Mouse (Mus musculus): ENCODE measurements around the gene Socs5. TPM values are rescaled to one million over a fixed set of nuclear protein-coding genes. Genes with fewer than 3 reads are reported as not detected.
A peak's percentile ranks its signal among the peaks of the same experiment; 100 is the strongest.

The Socs5 gene
- polyA plus RNA-seq, 1 experiment from 2014 or later: 12.0 TPM

GRCm38 (mm10) chr17:87112852-87113592 is 5.5 kb downstream of the Socs5 start:
- Histone ChIP-seq H3K9me3 (0 out of 2 replicates have a peak, but pooled peaks cover 3% of the 10 kb centered on the region), H3K27me3 (no peaks in the 10 kb centered on the region), H3K4me1 (peaks cover 28% of the 10 kb centered on the region), H3K4me3 (no peak overlapping the region), H3K27ac (replicated peaks) (no peak overlapping the region), H3K4me2 (replicated peaks) (no peak overlapping the region), H3K36me3 (no peaks in the 10 kb centered on the region), H3K9ac (replicated peaks) (no peak overlapping the region)
- 74% methylated on average over 5 of the region's 5 CpGs for WGBS
- no peak for ATAC-seq (replicated peaks)

GRCm38 (mm10) chr17:87115615-87116014 is 8.1 kb downstream of the Socs5 start:
- Histone ChIP-seq H3K4me3 (no peak overlapping the region), H3K36me3 (no peaks in the 10 kb centered on the region), H3K9me3 (0 out of 2 replicates have a peak, but pooled peaks cover 3% of the 10 kb centered on the region), H3K27me3 (no peaks in the 10 kb centered on the region), H3K4me1 (peaks cover 14% of the 10 kb centered on the region), H3K27ac (replicated peaks) (peak overlapping the region; percentile 1; the same call in 1 of the 2 replicates), H3K9ac (replicated peaks) (no peak overlapping the region), H3K4me2 (replicated peaks) (no peak overlapping the region)
- 27% methylated on average over 6 of the region's 6 CpGs for WGBS
- peak; percentile 66; the same call in 1 of the 2 replicates for ATAC-seq (replicated peaks)

GRCm38 (mm10) chr17:87118966-87119526 is 11.6 kb downstream of the Socs5 start:
- Histone ChIP-seq H3K9me3 (0 out of 2 replicates have a peak, but pooled peaks cover 3% of the 10 kb centered on the region), H3K4me3 (no peak overlapping the region), H3K9ac (replicated peaks) (no peak overlapping the region), H3K27ac (replicated peaks) (no peak overlapping the region), H3K36me3 (no peaks in the 10 kb centered on the region), H3K4me1 (peaks cover 12% of the 10 kb centered on the region), H3K4me2 (replicated peaks) (no peak overlapping the region), H3K27me3 (no peaks in the 10 kb centered on the region)
- no peak for ATAC-seq (replicated peaks)
- 82% methylated on average over 7 of the region's 7 CpGs for WGBS

GRCm38 (mm10) chr17:87125344-87125743 is 17.9 kb downstream of the Socs5 start:
- Histone ChIP-seq H3K9me3 (no peaks in the 10 kb centered on the region), H3K4me1 (no peaks in the 10 kb centered on the region), H3K4me2 (replicated peaks) (peak overlapping the region; percentile 29), H3K27me3 (no peaks in the 10 kb centered on the region), H3K36me3 (no peaks in the 10 kb centered on the region), H3K27ac (replicated peaks) (no peak overlapping the region), H3K9ac (replicated peaks) (no peak overlapping the region), H3K4me3 (peak overlapping the region; percentile 3; the same call in 1 of the 2 replicates)
- ATAC-seq (replicated peaks): 0 out of 2 replicates have a peak, but pooled peaks have one; percentile 32
- WGBS: 52% methylated on average over 24 of the region's 24 CpGs

- peaks cover 16% of the 10 kb centered on the region for H3K36me3 ChIP-seq
- no peaks in the 10 kb centered on the region for H3K9me3 ChIP-seq
- WGBS: 42% methylated on average over 4 of the region's 4 CpGs
- no peak overlapping the region for H3K4me2 ChIP-seq (replicated peaks)
- H3K27ac ChIP-seq (replicated peaks): no peak overlapping the region
- no peaks in the 10 kb centered on the region for H3K4me1 ChIP-seq
- peak; percentile 66 for ATAC-seq (replicated peaks)
- H3K4me3 ChIP-seq: no peak overlapping the region
- no peaks in the 10 kb centered on the region for H3K27me3 ChIP-seq
- H3K9ac ChIP-seq (replicated peaks): no peak overlapping the region
These were observed 24.8 kb downstream of the Socs5 start for GRCm38 (mm10) chr17:87132258-87132657.

- H3K9ac ChIP-seq (replicated peaks): no peak overlapping the region
- no peak overlapping the region for H3K27ac ChIP-seq (replicated peaks)
- H3K4me2 ChIP-seq (replicated peaks): no peak overlapping the region
- no peaks in the 10 kb centered on the region for H3K27me3 ChIP-seq
- H3K4me3 ChIP-seq: no peak overlapping the region
- H3K4me1 ChIP-seq: no peaks in the 10 kb centered on the region
- no peaks in the 10 kb centered on the region for H3K9me3 ChIP-seq
- ATAC-seq (replicated peaks): no peak
- 75% methylated on average over 23 of the region's 23 CpGs for WGBS
- H3K36me3 ChIP-seq: peaks cover 16% of the 10 kb centered on the region
These were observed 26.3 kb downstream of the Socs5 start for GRCm38 (mm10) chr17:87133823-87134222.

- no peak overlapping the region for H3K4me2 ChIP-seq (replicated peaks)
- no peaks in the 10 kb centered on the region for H3K4me1 ChIP-seq
- H3K36me3 ChIP-seq: peaks cover 16% of the 10 kb centered on the region
- no peaks in the 10 kb centered on the region for H3K9me3 ChIP-seq
- no peak overlapping the region for H3K27ac ChIP-seq (replicated peaks)
- no peak overlapping the region for H3K4me3 ChIP-seq
- H3K9ac ChIP-seq (replicated peaks): no peak overlapping the region
- 91% methylated on average over 24 of the region's 24 CpGs for WGBS
- no peak for ATAC-seq (replicated peaks)
- no peaks in the 10 kb centered on the region for H3K27me3 ChIP-seq
These were observed 27.2 kb downstream of the Socs5 start for GRCm38 (mm10) chr17:87134631-87135030.

- WGBS: 92% methylated on average over 6 of the region's 6 CpGs
- Histone ChIP-seq H3K9me3 (no peaks in the 10 kb centered on the region), H3K4me3 (no peak overlapping the region), H3K4me1 (no peaks in the 10 kb centered on the region), H3K9ac (replicated peaks) (no peak overlapping the region), H3K4me2 (replicated peaks) (no peak overlapping the region), H3K36me3 (peaks cover 16% of the 10 kb centered on the region), H3K27ac (replicated peaks) (no peak overlapping the region), H3K27me3 (no peaks in the 10 kb centered on the region)
- no peak for ATAC-seq (replicated peaks)
These were observed 28.3 kb downstream of the Socs5 start for GRCm38 (mm10) chr17:87135741-87136140.

- WGBS: 85% methylated on average over 9 of the region's 9 CpGs
- Histone ChIP-seq H3K27me3 (no peaks in the 10 kb centered on the region), H3K36me3 (no peaks in the 10 kb centered on the region), H3K27ac (replicated peaks) (no peak overlapping the region), H3K4me2 (replicated peaks) (no peak overlapping the region), H3K9ac (replicated peaks) (no peak overlapping the region), H3K9me3 (no peaks in the 10 kb centered on the region), H3K4me1 (no peaks in the 10 kb centered on the region), H3K4me3 (no peak overlapping the region)
- no peak for ATAC-seq (replicated peaks)
These were observed 33.9 kb downstream of the Socs5 start for GRCm38 (mm10) chr17:87141188-87141935.

GRCm38 (mm10) chr17:87142271-87142670 is 34.8 kb downstream of the Socs5 start:
- no peaks in the 10 kb centered on the region for H3K27me3 ChIP-seq
- no peaks in the 10 kb centered on the region for H3K36me3 ChIP-seq
- H3K27ac ChIP-seq (replicated peaks): no peak overlapping the region
- no peak for ATAC-seq (replicated peaks)
- no peaks in the 10 kb centered on the region for H3K4me1 ChIP-seq
- H3K4me2 ChIP-seq (replicated peaks): no peak overlapping the region
- no peaks in the 10 kb centered on the region for H3K9me3 ChIP-seq
- no peak overlapping the region for H3K9ac ChIP-seq (replicated peaks)
- WGBS: 65% methylated on average over 11 of the region's 11 CpGs
- no peak overlapping the region for H3K4me3 ChIP-seq

GRCm38 (mm10) chr17:87143186-87143585 is 35.7 kb downstream of the Socs5 start:
- Histone ChIP-seq H3K9me3 (no peaks in the 10 kb centered on the region), H3K4me2 (replicated peaks) (no peak overlapping the region), H3K4me3 (no peak overlapping the region), H3K4me1 (no peaks in the 10 kb centered on the region), H3K27ac (replicated peaks) (no peak overlapping the region), H3K9ac (replicated peaks) (no peak overlapping the region), H3K27me3 (no peaks in the 10 kb centered on the region), H3K36me3 (no peaks in the 10 kb centered on the region)
- WGBS: 64% methylated on average over 14 of the region's 14 CpGs
- ATAC-seq (replicated peaks): no peak

GRCm38 (mm10) chr17:87146415-87147021 is 39.0 kb downstream of the Socs5 start:
- no peaks in the 10 kb centered on the region for H3K27me3 ChIP-seq

More at GRCm38 (mm10) chr17:87146415-87147021, 39.0 kb downstream of the Socs5 start:
- Histone ChIP-seq H3K4me1 (no peaks in the 10 kb centered on the region), H3K4me3 (no peak overlapping the region), H3K4me2 (replicated peaks) (no peak overlapping the region), H3K27ac (replicated peaks) (no peak overlapping the region), H3K9me3 (no peaks in the 10 kb centered on the region), H3K36me3 (no peaks in the 10 kb centered on the region), H3K9ac (replicated peaks) (no peak overlapping the region)
- WGBS: 79% methylated on average over 8 of the region's 8 CpGs
- ATAC-seq (replicated peaks): no peak

Data from forebrain, embryonic 15.5 days (tissue).